9 mouse cellular contexts compared by ENCODE assay signal in the genomic region with DNA sequence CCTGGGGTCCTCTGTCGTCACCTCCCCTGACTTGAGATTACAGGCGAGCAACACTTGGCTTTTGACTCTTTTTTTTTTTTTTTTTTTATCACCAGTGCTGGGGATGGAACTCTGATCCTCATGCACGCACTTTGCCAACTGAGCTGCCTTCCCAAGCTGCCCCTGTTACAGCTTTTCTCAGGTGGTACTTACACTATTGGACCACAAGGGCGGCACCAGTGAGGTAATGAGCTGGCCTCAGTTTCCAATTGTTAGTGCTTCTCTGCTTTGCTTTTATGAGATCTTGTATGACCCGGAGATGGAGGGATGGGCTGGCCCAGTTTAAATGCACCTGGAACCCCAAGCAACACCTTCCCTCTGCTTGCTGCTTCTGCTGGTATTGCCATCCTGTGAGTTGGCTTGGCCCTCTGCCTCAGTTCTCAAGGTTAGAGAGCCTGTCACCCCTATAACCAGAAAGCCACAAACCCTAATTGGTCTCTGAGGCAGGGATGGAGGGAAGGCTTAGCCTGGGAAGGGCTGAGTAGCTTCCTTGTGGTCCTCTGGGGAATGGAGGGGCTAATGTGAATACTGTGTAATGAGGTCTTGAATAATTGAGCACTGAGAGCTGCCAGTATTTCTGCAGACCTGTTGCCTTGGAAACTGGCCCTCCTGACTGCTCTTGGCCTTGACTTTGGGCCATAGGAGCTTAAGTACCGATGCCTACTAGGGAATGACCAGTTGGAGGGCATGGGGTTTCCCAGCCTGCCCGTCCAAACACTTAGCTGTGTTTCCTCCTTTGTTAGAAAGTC. TPM values are rescaled to one million over a fixed set of nuclear protein-coding genes. Genes with fewer than 3 reads are reported as not detected.
DNase-seq lines count a peak whose midpoint lies in the region; ATAC-seq and TF ChIP-seq lines count a peak whose summit lies in the region.
"Had no signal": no experiment of that assay in that cellular context is flagged by ENCODE, and none has a peak within 500 bp of the region (broad histone marks: within the 10 kb centered on the region; RNA-seq: fewer than 3 reads in every experiment).

No protein-coding gene starts in this region.

- intact Hi-C loops in heart, adult 2 months (cut with DNase I), result no loop called here

- ATAC-seq in lung, embryonic 15.5 days (ENCODE audit: borderline replicate concordance, extremely low read depth, low FRiP score, low TSS enrichment), result no peak
- no peak for ATAC-seq in hindbrain, embryonic 13.5 days (ENCODE audit: low FRiP score)

- no peak for TF ChIP-seq EP300 in heart, adult 2 months (IDR thresholded peaks at IDR 0.05; ENCODE audit: insufficient read depth, low read depth, low read length)

- H3K27ac ChIP-seq in heart, adult 2 months, result peak overlapping the region; percentile 86
- H3K27ac ChIP-seq in lung, embryonic 15.5 days, result peak overlapping the region; percentile 47
- peak overlapping the region; percentile 35; the same call in 1 of the 2 replicates for H3K27ac ChIP-seq in hindbrain, embryonic 13.5 days

- no peak overlapping the region for H3K4me3 ChIP-seq in heart, adult 2 months
- H3K4me3 ChIP-seq in lung, embryonic 15.5 days, result no peak overlapping the region
- no peak overlapping the region for H3K4me3 ChIP-seq in hindbrain, embryonic 13.5 days
- H3K4me3 ChIP-seq in myocyte, result peak overlapping the region; percentile 1

- TF ChIP-seq CTCF in heart, adult 2 months (IDR thresholded peaks at IDR 0.05), result peak; percentile 52

- H3ac ChIP-seq in myocyte (ENCODE audit: control insufficient read depth, insufficient read length), result no peak overlapping the region

- peaks cover 4% of the 10 kb centered on the region; the same call in 1 of the 2 replicates for H3K79me2 ChIP-seq in heart, adult 2 months (replicated peaks; ENCODE audit: control insufficient read depth, insufficient read depth, low read length)
- peaks cover 69% of the 10 kb centered on the region for H3K79me2 ChIP-seq in myocyte (ENCODE audit: control insufficient read depth, insufficient read depth)

- peak overlapping the region; percentile 6; the same call in 1 of the 2 replicates for H3K4me2 ChIP-seq in lung, embryonic 15.5 days
- no peak overlapping the region for H3K4me2 ChIP-seq in hindbrain, embryonic 13.5 days
- peak overlapping the region; percentile 73 for H3K4me2 ChIP-seq in myocyte (ENCODE audit: low read depth)

- H3K4me1 ChIP-seq in heart, adult 2 months (ENCODE audit: control insufficient read depth, insufficient read depth, low read length), result peaks cover 22% of the 10 kb centered on the region
- H3K4me1 ChIP-seq in lung, embryonic 15.5 days, result peaks cover 31% of the 10 kb centered on the region
- peaks cover 61% of the 10 kb centered on the region for H3K4me1 ChIP-seq in hindbrain, embryonic 13.5 days (replicated peaks)

- no peaks in the 10 kb centered on the region; the same call in 1 of the 2 replicates for H3K36me3 ChIP-seq in heart, adult 2 months (ENCODE audit: control insufficient read depth, insufficient read depth, low read length)
- H3K36me3 ChIP-seq in lung, embryonic 15.5 days, result no peaks in the 10 kb centered on the region
- H3K36me3 ChIP-seq in hindbrain, embryonic 13.5 days, result no peaks in the 10 kb centered on the region
- H3K36me3 ChIP-seq in myocyte (ENCODE audit: control insufficient read depth, insufficient read depth), result no peaks in the 10 kb centered on the region

- WGBS in heart, adult 2 months, result 67% methylated on average over 7 of the region's 7 CpGs
- WGBS in lung, embryonic 15.5 days, result 78% methylated on average over 7 of the region's 7 CpGs
- WGBS in hindbrain, embryonic 13.5 days, result 80% methylated on average over 7 of the region's 7 CpGs

- H3K27me3 ChIP-seq in heart, adult 2 months (ENCODE audit: control insufficient read depth, insufficient read depth, low read length), result no peaks in the 10 kb centered on the region
- H3K27me3 ChIP-seq in lung, embryonic 15.5 days, result peaks cover 21% of the 10 kb centered on the region; the same call in 1 of the 2 replicates
- 0 out of 2 replicates have a peak, but pooled peaks cover 13% of the 10 kb centered on the region for H3K27me3 ChIP-seq in hindbrain, embryonic 13.5 days
- no peaks in the 10 kb centered on the region for H3K27me3 ChIP-seq in myocyte (ENCODE audit: control insufficient read depth, insufficient read depth, insufficient read length)

- no peak overlapping the region for H3K9ac ChIP-seq in heart, adult 2 months (ENCODE audit: low read depth, low read length)
- no peak overlapping the region for H3K9ac ChIP-seq in lung, embryonic 15.5 days
- H3K9ac ChIP-seq in hindbrain, embryonic 13.5 days, result no peak overlapping the region

- DNase-seq in heart, adult 2 months, result peak in 1 of 2 experiments; percentile 21
- DNase-seq in heart, adult 9 months (ENCODE audit: low spot score in 2 of 2), result no peak
- DNase-seq in lung, postnatal 10 days, result no peak
- no peak for DNase-seq in layer of hippocampus, adult 9-11 months
- no peak for DNase-seq in layer of hippocampus, postnatal 10 days (ENCODE audit: low spot score in 2 of 2)
- DNase-seq: thymus, adult 2 months had no signal

- H3K9me3 ChIP-seq in lung, embryonic 15.5 days, result no peaks in the 10 kb centered on the region
- H3K9me3 ChIP-seq in hindbrain, embryonic 13.5 days, result no peaks in the 10 kb centered on the region

- TF ChIP-seq POLR2A in heart, adult 2 months (IDR thresholded peaks at IDR 0.05; ENCODE audit: insufficient read depth, low read depth, low read length), result no peak
- TF ChIP-seq POLR2A in myocyte (IDR thresholded peaks at IDR 0.05; ENCODE audit: insufficient read length, low read depth), result no peak

TF ChIP-seq in myocyte, 11 proteins besides CTCF, POLR2A, EP300 and RAD21:
- TF ChIP-seq POLR2AphosphoS2 (IDR thresholded peaks at IDR 0.05; ENCODE audit: insufficient read length, low read depth), result no peak
- no peak for TF ChIP-seq SRF (IDR thresholded peaks at IDR 0.05; ENCODE audit: control insufficient read depth, insufficient read length, low read depth)
- no peak for TF ChIP-seq REST (IDR thresholded peaks at IDR 0.05; ENCODE audit: insufficient read depth, insufficient read length)
- no peak for TF ChIP-seq E2F4 (IDR thresholded peaks at IDR 0.05; ENCODE audit: insufficient read depth)
- no peak for TF ChIP-seq MYOD1 (IDR thresholded peaks at IDR 0.05; ENCODE audit: control insufficient read depth in 1 of 3, insufficient read length in 2 of 3, low read depth in 2 of 3)
- TF ChIP-seq CEBPB (IDR thresholded peaks at IDR 0.05; ENCODE audit: insufficient read depth, poor library complexity, severe bottlenecking), result no peak
- TF ChIP-seq USF1 (IDR thresholded peaks at IDR 0.05; ENCODE audit: low read depth), result no peak
- no peak for TF ChIP-seq TCF12 (IDR thresholded peaks at IDR 0.05; ENCODE audit: insufficient read depth, poor library complexity, severe bottlenecking)
- TF ChIP-seq MAX (IDR thresholded peaks at IDR 0.05; ENCODE audit: low read depth), result no peak
- TF ChIP-seq TCF3 (IDR thresholded peaks at IDR 0.05; ENCODE audit: insufficient read length, low read depth), result no peak
- TF ChIP-seq MYOG (IDR thresholded peaks at IDR 0.05; ENCODE audit: control insufficient read depth in 1 of 3, insufficient read depth in 1 of 3, insufficient read length in 2 of 3, low read depth in 2 of 3), result no peak

RNA-seq across cellular contexts. Expression of a gene that starts 3.1 kb away (rescaled TPM):
- total RNA-seq in heart, adult 2 months (2021), result 100 to 1,000 TPM in 1 of 2 experiments, 10 to 100 TPM in 1; 99.4 to 116 TPM
- polyA plus RNA-seq in heart, adult 2 months (2012; rRNA removed), result 58.5 and 61.6 TPM in 2 replicates
- polyA plus RNA-seq in lung, embryonic 15.5 days (2015; fragmentation: Nextera tagmentation; extraction: Ambion mirVana), result 4.6 and 5.2 TPM in 2 replicates
- 3.9 and 4.5 TPM in 2 replicates for polyA plus RNA-seq in hindbrain, embryonic 13.5 days (2015; fragmentation: Nextera tagmentation; extraction: Ambion mirVana)
- 86.2 TPM for polyA plus RNA-seq in myocyte (2012; fragmentation: generic; extraction: Trizol)
- total RNA-seq in layer of hippocampus, postnatal 10 days (2021), result 10 to 100 TPM; 37.2 TPM

RNA-seq across cellular contexts. Expression of a gene that starts 42.9 kb away (rescaled TPM):
- 100 to 1,000 TPM; 258 to 289 TPM for total RNA-seq in heart, adult 2 months (2021)
- polyA plus RNA-seq in heart, adult 2 months (2012; rRNA removed), result 27.8 and 36.6 TPM in 2 replicates
- 108 and 111 TPM in 2 replicates for polyA plus RNA-seq in lung, embryonic 15.5 days (2015; fragmentation: Nextera tagmentation; extraction: Ambion mirVana)
- 77.1 and 77.2 TPM in 2 replicates for polyA plus RNA-seq in hindbrain, embryonic 13.5 days (2015; fragmentation: Nextera tagmentation; extraction: Ambion mirVana)
- 116 TPM for polyA plus RNA-seq in myocyte (2012; fragmentation: generic; extraction: Trizol)
- total RNA-seq in layer of hippocampus, postnatal 10 days (2021), result 10 to 100 TPM; 83.6 to 99.0 TPM

Comparison
In these comparisons a context has a peak if more than half of its experiments do, and no peak if none do; other contexts are left out.
1. H3K27ac ChIP-seq: peak in every context shown above with its lines; median percentile 86 in heart, adult 2 months; 47 in lung, embryonic 15.5 days; 35 in hindbrain, embryonic 13.5 days.